Mouse (Mus musculus) layer of hippocampus, adult 2 months (tissue): ENCODE measurements around the gene Hesx1. TPM values are rescaled to one million over a fixed set of nuclear protein-coding genes. Genes with fewer than 3 reads are reported as not detected.
A peak's percentile ranks its signal among the peaks of the same experiment; 100 is the strongest.

Experiments
- DNase-seq, 2 experiments: peaks; one replicate each; pipeline ENCODE4 v3.0.0; 2022; ENCODE audit warnings: low spot score in 2 of 2
- H3K27ac ChIP-seq: fragments of 200-600 bp; 2 replicates; pipeline ENCODE4 v1.8.1; 2022
- H3K4me3 ChIP-seq: fragments of 200-600 bp; 2 replicates; pipeline ENCODE4 v1.8.1; 2022; ENCODE audit warnings: mild to moderate bottlenecking
- CTCF ChIP-seq: fragments of 200-600 bp; conservative IDR thresholded peaks from 2 replicates; pipeline ENCODE4 v1.8.1; 2022; ENCODE audit warnings: antibody characterized with exemption, mild to moderate bottlenecking, moderate library complexity
- total RNA-seq, 2 experiments: library from RNA; stranded (reverse); gene quantifications; 2 replicates each; pipeline ENCODE4 v1.2.3; 2021

Hesx1 gene
- total RNA-seq, 2 experiments from 2014 or later: not detected

DNA sequence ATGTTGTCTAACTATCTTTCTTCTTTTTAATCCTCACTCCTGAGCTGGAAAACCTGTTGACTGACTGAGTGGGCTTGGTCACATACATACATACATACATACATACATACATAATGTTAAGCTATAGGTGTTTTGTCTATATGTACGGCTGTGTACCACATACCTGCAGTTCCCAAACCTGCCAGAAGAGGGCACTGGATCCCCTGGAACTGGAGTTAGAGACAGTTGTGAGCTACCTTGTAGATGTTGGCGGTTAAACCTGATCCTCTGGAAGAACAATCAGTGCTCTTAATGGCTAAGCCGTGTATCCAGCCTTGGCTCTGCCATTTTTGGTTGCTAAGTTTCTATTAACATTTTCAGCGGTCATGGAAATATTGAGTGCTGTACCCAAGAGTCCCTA lies 36.9 kb downstream of the Hesx1 start:
- peak in 1 of 2 experiments; percentile 60 for DNase-seq
- Histone ChIP-seq H3K4me3 (no peak overlapping the region), H3K27ac (no peak overlapping the region)
- peak; percentile 85 for TF ChIP-seq CTCF

- DNase-seq: no peak
- H3K27ac ChIP-seq: no peak overlapping the region
- H3K4me3 ChIP-seq: no peak overlapping the region
- TF ChIP-seq CTCF: peak; percentile 54
Observed at GRCm38 (mm10) chr14:27037513-27037912, 43.3 kb downstream of the Hesx1 start.

DNA sequence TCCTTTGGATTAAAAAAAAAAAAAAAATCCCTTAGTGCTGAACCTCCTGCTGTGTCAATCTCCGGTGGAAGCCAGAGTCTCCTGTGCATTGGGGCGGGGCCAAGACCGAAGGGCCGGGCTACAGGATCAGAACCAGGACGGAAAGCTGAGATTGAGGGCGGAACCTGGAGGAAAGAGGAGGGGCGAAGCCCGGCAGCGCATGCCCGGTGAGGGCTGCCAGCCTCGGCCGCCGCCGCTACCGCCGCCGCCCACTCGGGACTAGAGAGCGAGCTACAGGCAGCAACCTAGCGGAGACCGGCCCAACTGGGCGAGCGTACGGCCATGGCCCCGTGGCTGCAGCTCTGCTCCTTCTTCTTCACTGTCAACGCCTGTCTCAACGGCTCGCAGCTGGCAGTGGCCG lies 44.6 kb downstream of the Hesx1 start, which contains the start of gene Il17rd:
Il17rd (plus strand) TSS at position 159 of the 400 bp plus-strand sequence.
- no peak; the same call in 1 of the 2 replicates for TF ChIP-seq CTCF
- Histone ChIP-seq H3K27ac (peak within 1 kb of the TSS; percentile 87), H3K4me3 (peak within 1 kb of the TSS; percentile 71)
- peak; percentile 81 to 88 for DNase-seq

- peak in 1 of 2 experiments; percentile 13 for DNase-seq
- Histone ChIP-seq H3K4me3 (peak overlapping the region; percentile 71), H3K27ac (peak overlapping the region; percentile 87)
- no peak for TF ChIP-seq CTCF
Observed at GRCm38 (mm10) chr14:27039281-27040248, 45.3 kb downstream of the Hesx1 start.

GRCm38 (mm10) chr14:27040451-27040850 lies 46.2 kb downstream of the Hesx1 start:
- TF ChIP-seq CTCF: no peak
- no peak for DNase-seq
- H3K27ac ChIP-seq: no peak overlapping the region
- peak overlapping the region; percentile 71; the same call in 1 of the 2 replicates for H3K4me3 ChIP-seq

- Histone ChIP-seq H3K27ac (no peak overlapping the region; the same call in 1 of the 2 replicates), H3K4me3 (no peak overlapping the region)
- TF ChIP-seq CTCF: no peak
- DNase-seq: no peak
Observed at GRCm38 (mm10) chr14:27042280-27042983, 48.2 kb downstream of the Hesx1 start.

DNA sequence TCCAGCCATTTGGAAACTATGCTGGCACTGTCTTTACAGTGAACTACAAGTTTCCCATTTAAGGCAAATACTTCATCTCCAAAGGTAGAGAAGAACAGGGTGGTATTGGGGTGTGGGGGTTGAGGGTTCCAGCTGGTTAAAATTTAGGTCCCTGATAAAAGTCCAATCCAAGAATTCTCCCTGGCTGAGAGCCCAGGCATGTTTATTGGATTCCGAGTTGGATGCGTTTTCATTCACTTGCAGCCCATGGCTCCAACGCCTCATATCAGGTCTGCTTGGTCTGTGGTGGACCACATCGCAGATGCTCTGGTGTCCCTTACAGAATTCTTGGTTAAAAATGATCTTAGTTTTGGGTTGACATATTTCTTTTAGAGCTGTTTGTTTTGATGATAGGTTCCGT lies 49.2 kb downstream of the Hesx1 start:
- H3K27ac ChIP-seq: no peak overlapping the region
- no peak for DNase-seq

GRCm38 (mm10) chr14:27044221-27044966 lies 50.2 kb downstream of the Hesx1 start:
- no peak for DNase-seq
- Histone ChIP-seq H3K27ac (no peak overlapping the region), H3K4me3 (no peak overlapping the region)
- TF ChIP-seq CTCF: no peak

More for the DNA sequence above, 49.2 kb downstream of the Hesx1 start:
- no peak for TF ChIP-seq CTCF
- no peak overlapping the region for H3K4me3 ChIP-seq

DNA sequence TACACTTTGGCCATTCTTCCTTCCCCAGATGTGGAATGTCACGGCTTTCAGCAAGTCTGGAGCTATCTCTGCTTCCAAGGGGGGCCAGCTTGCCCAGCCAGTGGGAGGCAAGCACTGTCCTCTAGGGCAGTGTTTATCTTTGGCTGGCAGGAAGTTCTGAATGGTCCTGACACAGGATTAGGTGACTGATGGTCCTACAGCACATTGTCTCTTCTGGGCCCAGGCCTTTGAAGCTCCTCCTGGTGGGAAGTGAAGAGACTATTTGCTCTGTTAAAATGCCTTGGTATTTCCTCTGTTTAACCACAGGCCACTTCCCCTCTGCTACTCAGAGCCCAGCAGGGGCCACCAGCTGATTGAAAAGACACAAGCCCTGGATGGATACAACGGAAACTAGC lies 50.7 kb downstream of the Hesx1 start:
- TF ChIP-seq CTCF: peak; percentile 39
- Histone ChIP-seq H3K27ac (no peak overlapping the region), H3K4me3 (no peak overlapping the region)
- no peak for DNase-seq

GRCm38 (mm10) chr14:27048231-27048956 lies 54.2 kb downstream of the Hesx1 start:
- no peak overlapping the region for H3K4me3 ChIP-seq

GRCm38 (mm10) chr14:27050043-27050442 lies 55.8 kb downstream of the Hesx1 start:
- DNase-seq: no peak
- H3K27ac ChIP-seq: no peak overlapping the region
- no peak overlapping the region for H3K4me3 ChIP-seq
- no peak for TF ChIP-seq CTCF

More at GRCm38 (mm10) chr14:27048231-27048956, 54.2 kb downstream of the Hesx1 start:
- no peak for DNase-seq
- no peak overlapping the region for H3K27ac ChIP-seq
- no peak for TF ChIP-seq CTCF
